Mouse (Mus musculus) brain, embryonic 14.5 days (tissue): ENCODE data around the gene Cog7. TPM values are rescaled to one million over a fixed set of nuclear protein-coding genes. Genes with fewer than 3 reads are reported as not detected.

Experiments
- DNase-seq: peaks from one replicate; pipeline ENCODE4 v3.0.0-alpha.2; 2011; ENCODE audit warnings: low read depth
- CTCF ChIP-seq: fragments of 200-500 bp; IDR thresholded peaks from 2 replicates; pipeline ENCODE4 v1.5.1; 2012; ENCODE audit warnings: inconsistent platforms, mild to moderate bottlenecking, moderate library complexity, borderline replicate concordance; ENCODE audit not compliant: insufficient read depth, insufficient read length; ENCODE audit errors: extremely low read depth
- POLR2A ChIP-seq: fragments of 200-500 bp; IDR thresholded peaks from 2 replicates; pipeline ENCODE4 v1.6.1; 2012; ENCODE audit warnings: mild to moderate bottlenecking, inconsistent platforms, borderline replicate concordance; ENCODE audit not compliant: poor library complexity, insufficient read depth, insufficient read length, severe bottlenecking; ENCODE audit errors: extremely low read depth
- polyA plus RNA-seq: library from polyadenylated mRNA; depleted of rRNA; stranded (reverse); fragments of >200 nt; gene quantifications from 2 replicates; pipeline ENCODE4 v1.2.3, GENCODE M21; 2012

Gene Cog7
- polyA plus RNA-seq, 1 experiment, result 18.3 TPM

DNA sequence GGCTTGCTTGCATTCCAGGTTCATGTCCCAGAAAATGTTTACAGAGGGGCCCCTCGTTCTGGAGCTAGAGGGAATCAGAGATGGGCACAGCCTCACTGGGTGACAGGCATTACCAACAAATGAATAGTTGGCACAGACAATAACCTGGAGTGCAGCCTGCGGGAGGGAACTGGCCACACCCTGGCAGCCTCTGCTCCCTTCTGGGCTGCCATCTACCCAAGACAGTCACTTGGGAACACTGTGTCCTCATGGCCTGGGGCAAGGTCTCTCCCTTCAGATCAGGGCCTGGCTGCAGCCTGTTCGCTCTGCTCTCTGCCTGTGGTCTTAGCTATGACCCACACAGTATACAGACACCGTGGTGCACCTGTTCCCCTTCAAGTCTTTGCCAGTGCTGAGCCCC, 74.6 kb downstream of the Cog7 start:
- TF ChIP-seq CTCF (no peak), POLR2A (no peak)
- no peak for DNase-seq

DNA sequence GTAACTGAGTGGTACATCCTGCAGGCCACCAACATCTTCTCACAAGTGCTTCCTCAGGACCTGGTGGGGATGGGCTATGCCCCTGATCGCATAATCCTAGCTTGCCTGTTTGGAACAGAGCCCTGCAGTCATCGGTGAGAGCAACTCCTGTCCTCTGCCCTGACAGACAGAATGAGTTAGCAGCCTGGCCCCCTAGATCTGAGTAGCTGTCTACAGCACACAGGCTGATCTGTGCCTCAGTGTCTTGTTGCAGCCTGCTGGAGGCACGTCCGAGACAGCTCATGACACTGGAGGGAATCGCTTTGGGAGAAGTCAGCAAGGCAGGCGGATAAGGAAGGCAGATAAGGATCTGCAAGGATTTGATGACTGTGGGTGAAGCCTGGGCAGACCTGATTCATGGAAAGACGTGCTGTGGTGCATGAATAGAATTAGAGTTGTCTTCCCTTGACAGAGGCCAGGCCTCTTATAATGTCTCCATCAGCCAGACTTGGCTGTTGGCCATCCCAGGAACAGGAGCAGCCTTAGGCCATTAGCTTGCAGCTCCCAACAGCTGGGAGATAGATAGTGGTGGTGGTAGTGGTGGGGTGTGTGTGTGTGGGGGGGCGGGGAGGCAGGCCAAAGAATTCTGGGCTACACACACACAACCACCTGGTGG, 78.6 kb downstream of the Cog7 start:
- peak; percentile 8 for DNase-seq
- TF ChIP-seq CTCF, result no peak
- no peak for TF ChIP-seq POLR2A

DNA sequence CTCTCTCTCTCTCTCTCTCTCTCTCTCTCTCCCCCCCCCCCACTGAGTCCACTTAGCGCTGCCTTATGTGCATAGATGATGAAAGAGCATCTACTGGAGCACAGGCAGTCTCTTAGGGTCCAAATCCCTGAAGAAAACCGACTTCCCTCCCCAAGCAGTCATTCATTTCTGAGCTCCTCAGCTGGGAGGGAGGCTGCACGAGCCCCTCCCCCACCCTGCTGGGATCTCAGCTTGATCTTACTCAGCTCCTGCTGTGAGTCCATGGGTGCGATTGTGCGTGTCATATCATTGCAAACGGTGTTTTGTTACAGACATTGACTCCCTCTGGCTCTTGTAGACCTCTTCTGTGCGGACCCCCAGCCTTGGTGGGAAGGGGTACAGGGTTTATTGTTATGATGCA, 81.6 kb downstream of the Cog7 start:
- TF ChIP-seq POLR2A, result no peak
- TF ChIP-seq CTCF, result no peak
- DNase-seq, result peak; percentile 62

DNA sequence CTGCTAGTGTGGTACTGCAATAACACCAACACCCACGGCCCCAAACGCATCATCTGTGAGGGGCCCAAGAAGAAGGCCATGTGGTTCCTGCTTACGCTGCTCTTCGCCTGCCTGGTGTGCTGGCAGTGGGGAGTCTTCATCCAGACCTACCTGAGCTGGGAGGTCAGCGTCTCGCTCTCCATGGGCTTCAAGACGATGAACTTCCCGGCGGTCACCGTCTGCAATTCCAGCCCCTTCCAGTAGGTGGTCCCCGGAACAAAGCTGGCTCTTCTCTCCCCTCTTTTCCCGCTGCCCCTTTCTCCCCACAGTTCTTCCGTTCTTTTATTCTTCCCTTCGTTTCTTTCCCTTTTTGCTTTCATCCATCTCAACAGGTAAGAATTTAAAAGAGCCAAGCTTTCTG, 82.2 kb downstream of the Cog7 start:
- peak; percentile 72 for TF ChIP-seq CTCF
- no peak for TF ChIP-seq POLR2A

DNA sequence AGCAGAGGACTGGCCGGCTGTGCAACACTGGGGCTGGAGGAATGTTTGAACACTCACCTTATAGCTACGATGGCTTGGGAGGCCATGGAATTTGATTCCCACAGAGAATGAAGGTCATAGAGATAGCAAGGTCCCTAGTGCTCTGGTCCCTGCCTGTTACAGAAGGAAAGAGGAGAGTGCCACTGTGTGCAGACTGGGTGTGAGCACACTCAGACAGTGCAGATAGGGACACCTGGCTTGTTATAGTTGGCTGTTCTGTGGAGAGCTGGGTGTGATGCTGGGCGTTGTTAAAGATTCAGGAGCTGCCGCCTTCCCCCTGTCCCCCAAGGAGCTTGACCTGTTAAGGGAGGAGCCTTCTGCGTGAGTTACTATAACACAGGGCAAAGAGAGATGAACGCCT, 84.8 kb downstream of the Cog7 start:
- TF ChIP-seq POLR2A, result no peak
- no peak for TF ChIP-seq CTCF
- DNase-seq, result no peak

More for the DNA sequence above, 82.2 kb downstream of the Cog7 start:
- peak; percentile 56 for DNase-seq

DNA sequence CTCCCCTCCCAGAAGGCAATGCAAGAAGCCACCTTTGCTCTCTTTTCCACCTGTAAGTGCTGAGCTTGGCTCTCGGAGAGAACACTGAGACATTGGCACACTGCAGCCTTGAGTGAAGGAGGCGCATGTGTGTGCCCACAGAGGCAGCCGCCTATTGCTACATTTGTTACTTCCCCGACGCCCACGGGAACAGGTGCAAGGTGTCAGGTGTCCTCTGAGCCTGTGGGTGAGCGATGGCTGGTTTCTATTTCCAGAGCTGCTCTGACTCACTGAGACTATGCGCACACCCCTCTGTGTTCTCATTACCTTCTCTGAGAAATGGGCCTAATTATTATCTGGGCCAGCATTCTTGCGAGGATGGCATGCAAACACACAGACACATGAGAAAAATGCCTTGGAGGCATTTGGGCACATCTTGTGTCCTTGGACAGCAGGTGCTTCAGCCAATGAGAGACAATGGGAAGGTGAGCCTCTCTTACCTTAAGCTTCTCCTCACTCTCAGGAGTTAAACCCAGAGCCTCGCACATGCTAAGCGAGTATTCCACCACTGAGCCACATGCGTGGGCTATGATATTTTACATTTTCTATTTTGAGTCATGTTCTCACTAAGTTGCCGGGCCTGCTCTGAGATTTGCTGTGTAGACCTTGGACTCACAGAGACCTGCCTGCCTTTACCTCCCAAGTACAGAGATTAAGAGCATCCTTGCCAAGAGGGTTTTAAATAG, 90.7 kb downstream of the Cog7 start:
- no peak for DNase-seq
- TF ChIP-seq CTCF (no peak), POLR2A (no peak)

DNA sequence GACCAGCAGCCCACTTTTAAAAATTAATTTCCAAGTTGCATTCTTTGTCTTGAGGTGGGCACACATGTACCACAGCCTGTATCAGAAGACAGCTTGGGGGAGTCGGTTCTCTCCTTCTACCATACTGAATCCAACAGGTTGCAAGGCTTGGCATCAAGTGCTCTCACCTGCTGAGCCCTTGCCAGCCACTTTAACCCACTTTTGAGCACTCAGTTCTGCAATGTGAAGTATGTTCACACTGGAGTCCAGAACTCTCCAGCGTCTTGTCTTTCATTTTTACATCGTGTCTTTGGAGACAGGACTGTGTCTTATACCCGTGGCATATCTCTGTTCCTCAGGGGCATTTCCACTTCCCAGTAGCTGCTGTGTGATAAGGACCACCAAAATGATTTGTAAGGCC, 101.3 kb downstream of the Cog7 start:
- TF ChIP-seq POLR2A, result no peak
- TF ChIP-seq CTCF, result no peak
- no peak for DNase-seq

DNA sequence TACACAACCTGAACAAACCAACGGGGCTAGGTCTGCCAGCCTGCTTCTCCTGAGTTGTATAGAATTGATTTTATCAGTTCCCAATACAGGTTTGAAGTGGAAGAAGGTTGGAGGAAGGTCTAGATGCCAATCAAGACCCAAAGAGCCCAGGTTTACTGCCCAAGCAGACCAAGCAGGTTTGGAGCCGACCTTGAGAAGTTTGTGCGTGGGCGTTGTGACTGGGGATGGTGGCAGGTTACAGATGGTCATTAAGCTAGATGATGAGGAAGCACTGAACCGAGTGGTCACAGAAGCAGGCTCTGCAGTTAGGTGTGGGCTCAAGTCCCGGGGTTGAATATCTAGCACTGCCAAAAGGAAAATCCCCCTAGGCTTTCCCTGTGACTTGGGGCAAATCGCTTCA, 106.7 kb downstream of the Cog7 start:
- DNase-seq, result no peak

DNA sequence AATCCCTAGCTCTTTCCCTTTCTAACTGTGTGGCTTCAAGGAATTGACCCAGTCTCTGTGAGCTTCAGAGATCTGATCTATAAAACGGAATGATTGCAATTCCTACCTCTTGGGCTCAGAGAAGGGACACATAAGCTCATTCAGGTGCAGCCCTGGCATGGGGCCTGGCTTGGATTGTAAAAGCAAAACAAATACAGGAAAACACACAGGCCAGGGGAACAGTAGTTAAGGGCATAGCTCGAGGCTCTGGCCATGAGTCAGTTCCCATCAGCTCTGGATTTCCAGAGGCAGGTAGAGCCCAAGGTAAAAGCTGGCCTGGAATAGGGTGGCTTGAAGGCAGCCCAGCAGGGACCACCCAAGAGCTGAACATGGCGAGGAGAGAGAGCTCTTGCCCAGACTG, 107.5 kb downstream of the Cog7 start:
- DNase-seq, result no peak
- TF ChIP-seq POLR2A (no peak), CTCF (no peak)

More for the DNA sequence above, 106.7 kb downstream of the Cog7 start:
- TF ChIP-seq POLR2A (no peak), CTCF (no peak)

DNA sequence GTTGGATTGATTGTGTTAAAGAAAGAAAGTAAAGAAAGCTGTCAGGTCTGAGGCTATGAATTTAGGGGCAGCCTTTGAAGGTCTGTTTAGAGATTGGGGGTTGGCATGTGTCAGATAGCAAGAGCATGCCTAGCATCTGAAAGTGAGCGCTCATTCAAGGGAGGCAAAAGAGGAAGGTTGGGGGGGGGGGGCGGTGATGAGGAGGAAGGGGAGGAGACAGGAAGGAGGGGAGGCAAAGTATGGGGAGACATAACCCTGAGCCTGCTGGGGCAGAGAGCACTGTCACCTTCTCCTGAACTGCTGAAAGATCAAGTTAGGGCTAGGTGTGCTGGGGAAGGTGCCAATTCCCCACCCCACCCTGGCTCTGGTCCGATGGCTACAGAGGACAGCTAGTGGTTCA, 109.9 kb downstream of the Cog7 start:
- DNase-seq, result no peak
- no peak for TF ChIP-seq CTCF

DNA sequence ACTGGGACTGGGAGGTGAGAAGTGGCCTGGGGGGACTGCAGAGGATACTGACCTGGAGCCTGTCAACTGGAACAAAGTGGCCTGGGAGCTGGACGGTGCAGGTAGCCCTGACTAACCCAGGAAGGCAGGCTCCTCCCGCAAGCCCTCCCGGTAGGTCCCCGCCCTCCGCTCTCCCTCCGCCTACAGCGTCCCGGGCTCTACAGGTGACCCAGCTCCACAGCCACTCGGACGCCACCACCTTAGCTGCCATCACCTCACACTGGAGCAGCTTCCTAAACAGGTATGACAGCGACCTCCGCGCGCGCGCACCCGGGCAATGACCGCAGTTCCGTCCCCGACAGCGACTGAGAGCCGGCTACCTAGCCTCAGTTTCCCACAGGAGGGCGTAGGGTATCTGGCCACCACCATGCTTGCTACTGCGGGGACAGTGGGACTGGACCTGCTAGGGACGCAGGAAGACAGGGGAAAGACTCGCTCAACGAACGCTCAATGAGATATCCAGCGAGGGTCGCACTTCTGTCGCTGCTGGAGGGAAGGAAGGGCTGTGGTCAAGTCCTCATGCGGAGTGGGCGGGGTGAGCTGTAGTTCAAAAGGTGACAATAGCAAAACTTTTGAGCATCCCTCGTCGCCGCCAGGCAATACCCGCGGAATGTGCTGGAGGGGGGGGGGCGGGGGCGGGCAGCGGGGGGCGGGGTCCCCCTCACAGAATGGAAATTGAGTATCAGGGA, 116.5 kb downstream of the Cog7 start, which contains the start of gene Scnn1b:
Gene Scnn1b (plus strand): TSS at position 181 of the 728 bp plus-strand sequence.
- peak; percentile 8 for DNase-seq
- TF ChIP-seq POLR2A, result no peak
- TF ChIP-seq CTCF, result no peak
